Mouse (Mus musculus) lung, embryonic 14.5 days (tissue): ENCODE data around the gene Awat1. TPM values are rescaled to one million over a fixed set of nuclear protein-coding genes. Genes with fewer than 3 reads are reported as not detected.

ENCODE experiments used
- ATAC-seq: fragments of 200-750 bp; cut with Nextera tagmentation; 2 replicates; pipeline ENCODE4 v1.8.0; 2017; ENCODE audit warnings: mild to moderate bottlenecking, moderate TSS enrichment, moderate library complexity; ENCODE audit not compliant: insufficient read depth
- DNase-seq: peaks from one replicate; pipeline ENCODE4 v3.0.0-alpha.2; 2015
- H3K27ac ChIP-seq: fragments of 300-500 bp; sonication (generic); 2 replicates; pipeline ENCODE4 v1.5.1; 2014; ENCODE audit warnings: low read depth, mild to moderate bottlenecking, moderate library complexity
- H3K27me3 ChIP-seq: fragments of 300-500 bp; sonication (generic); 2 replicates; pipeline ENCODE4 v1.6.1; 2014; ENCODE audit warnings: low read length, control low read depth; ENCODE audit not compliant: insufficient read depth
- H3K36me3 ChIP-seq: fragments of 300-500 bp; sonication (generic); 2 replicates; pipeline ENCODE4 v1.6.1; 2014; ENCODE audit warnings: control low read depth; ENCODE audit not compliant: insufficient read depth
- H3K4me1 ChIP-seq: fragments of 300-500 bp; sonication (generic); 2 replicates; pipeline ENCODE4 v1.6.1; 2014; ENCODE audit warnings: antibody characterized with exemption, control low read depth; ENCODE audit not compliant: insufficient read depth
- H3K4me2 ChIP-seq: fragments of 300-500 bp; sonication (generic); 2 replicates; pipeline ENCODE4 v1.6.1; 2014; ENCODE audit warnings: mild to moderate bottlenecking
- H3K4me3 ChIP-seq: fragments of 300-500 bp; sonication (generic); 2 replicates; pipeline ENCODE4 v1.5.1; 2014; ENCODE audit warnings: low read depth, low read length
- H3K9ac ChIP-seq: fragments of 300-500 bp; sonication (generic); 2 replicates; pipeline ENCODE4 v1.6.1; 2014
- H3K9me3 ChIP-seq: fragments of 300-500 bp; sonication (generic); 2 replicates; pipeline ENCODE4 v1.6.1; 2016; ENCODE audit warnings: low read depth, low read length, control low read depth
- CTCF ChIP-seq: IDR thresholded peaks from 2 replicates; pipeline ENCODE4 v1.5.1; 2016; ENCODE audit warnings: antibody characterized with exemption, low read depth
- WGBS: fragments of 180-500 bp; shearing (Covaris S2); extraction: QIAGEN DNeasy Blood & Tissue Kit; methylation state at CpG from one replicate; pipeline ENCODE4 v1.1.7; 2014; 5-methylcytosine and 5-hydroxymethylcytosine counted together
- polyA plus RNA-seq: library from polyadenylated mRNA; unstranded; fragments of >200 nt; fragmentation: Nextera tagmentation; extraction: Ambion mirVana; gene quantifications from 2 replicates; pipeline ENCODE4 v1.2.1, GENCODE M21; 2014

The Awat1 gene
- polyA plus RNA-seq, 1 experiment from 2014 or later, result not detected

- Histone ChIP-seq H3K9ac (no peak within 1 kb of the TSS), H3K9me3 (no peaks in the 10 kb centered on the region), H3K4me1 (no peaks in the 10 kb centered on the region), H3K4me2 (no peak within 1 kb of the TSS), H3K4me3 (no peak within 1 kb of the TSS), H3K27me3 (no peaks in the 10 kb centered on the region), H3K27ac (no peak within 1 kb of the TSS), H3K36me3 (no peaks in the 10 kb centered on the region)
- TF ChIP-seq CTCF, result no peak
- no peak for ATAC-seq
- WGBS, result 70% methylated on average over 1 of the region's 1 CpGs
- no peak for DNase-seq
These were observed 33.3 kb downstream of the Awat1 start, which contains the start of gene Arr3 for GRCm38 (mm10) chrX:100605314-100605713. TSS of gene Arr3 (plus strand) at chrX:100605497.

- Histone ChIP-seq H3K27me3 (no peaks in the 10 kb centered on the region), H3K4me2 (no peak overlapping the region), H3K4me1 (no peaks in the 10 kb centered on the region), H3K9me3 (no peaks in the 10 kb centered on the region), H3K27ac (no peak overlapping the region), H3K36me3 (peaks cover 14% of the 10 kb centered on the region; the same call in 1 of the 2 replicates), H3K9ac (no peak overlapping the region), H3K4me3 (no peak overlapping the region)
- ATAC-seq, result no peak
- 55% methylated on average over 3 of the region's 3 CpGs for WGBS
- no peak for TF ChIP-seq CTCF
- no peak for DNase-seq
These were observed 46.4 kb downstream of the Awat1 start for GRCm38 (mm10) chrX:100618488-100618887.

GRCm38 (mm10) chrX:100621366-100621765, 49.3 kb downstream of the Awat1 start:
- Histone ChIP-seq H3K4me3 (no peak overlapping the region), H3K4me1 (no peaks in the 10 kb centered on the region), H3K36me3 (peaks cover 15% of the 10 kb centered on the region; the same call in 1 of the 2 replicates), H3K4me2 (no peak overlapping the region), H3K27ac (no peak overlapping the region), H3K27me3 (no peaks in the 10 kb centered on the region), H3K9ac (no peak overlapping the region), H3K9me3 (no peaks in the 10 kb centered on the region)
- TF ChIP-seq CTCF, result peak; percentile 30
- DNase-seq (peak; percentile 21), ATAC-seq (no peak)
- WGBS, result 62% methylated on average over 2 of the region's 2 CpGs

- Histone ChIP-seq H3K9ac (no peak overlapping the region), H3K9me3 (no peaks in the 10 kb centered on the region), H3K27ac (no peak overlapping the region), H3K27me3 (no peaks in the 10 kb centered on the region), H3K4me1 (no peaks in the 10 kb centered on the region), H3K4me2 (no peak overlapping the region), H3K4me3 (no peak overlapping the region), H3K36me3 (peaks cover 20% of the 10 kb centered on the region; the same call in 1 of the 2 replicates)
- ATAC-seq (no peak), DNase-seq (no peak)
- 86% methylated on average over 4 of the region's 4 CpGs for WGBS
- no peak for TF ChIP-seq CTCF
These were observed 52.2 kb downstream of the Awat1 start for GRCm38 (mm10) chrX:100624242-100624641.

GRCm38 (mm10) chrX:100625146-100625545, 53.1 kb downstream of the Awat1 start:
- WGBS, result 31% methylated on average over 7 of the region's 7 CpGs
- TF ChIP-seq CTCF, result no peak
- Histone ChIP-seq H3K4me1 (no peaks in the 10 kb centered on the region), H3K4me3 (peak overlapping the region; percentile 59), H3K9me3 (no peaks in the 10 kb centered on the region), H3K27ac (no peak overlapping the region), H3K9ac (peak overlapping the region; percentile 61), H3K4me2 (peak overlapping the region; percentile 64), H3K36me3 (peaks cover 20% of the 10 kb centered on the region; the same call in 1 of the 2 replicates), H3K27me3 (no peaks in the 10 kb centered on the region)
- DNase-seq (peak; percentile 13), ATAC-seq (no peak)

- 21% methylated on average over 3 of the region's 3 CpGs for WGBS
These were observed 53.4 kb downstream of the Awat1 start, which contains the start of gene Kif4 for GRCm38 (mm10) chrX:100625546-100625801. TSS of gene Kif4 (plus strand) at chrX:100625737.

GRCm38 (mm10) chrX:100625802-100626793, 54.0 kb downstream of the Awat1 start, which contains the start of gene Pdzd11:
TSS of gene Pdzd11 (minus strand) at chrX:100626568.
- ATAC-seq (peak; percentile 100), DNase-seq (peak; percentile 96)
- Histone ChIP-seq H3K27me3 (no peaks in the 10 kb centered on the region), H3K4me3 (peak within 1 kb of the TSS; percentile 59), H3K9me3 (no peaks in the 10 kb centered on the region), H3K9ac (peak within 1 kb of the TSS; percentile 77), H3K27ac (peak within 1 kb of the TSS; percentile 92), H3K4me1 (no peaks in the 10 kb centered on the region), H3K36me3 (peaks cover 20% of the 10 kb centered on the region; the same call in 1 of the 2 replicates), H3K4me2 (peak within 1 kb of the TSS; percentile 64)
- no peak for TF ChIP-seq CTCF
- WGBS, result 10% methylated on average over 61 of the region's 62 CpGs

More at GRCm38 (mm10) chrX:100625546-100625801, 53.4 kb downstream of the Awat1 start, which contains the start of gene Kif4:
- H3K9ac ChIP-seq, result peak within 1 kb of the TSS; percentile 77
- H3K4me2 ChIP-seq, result peak within 1 kb of the TSS; percentile 64
- no peak for ATAC-seq
- peak within 1 kb of the TSS; percentile 92 for H3K27ac ChIP-seq
- H3K27me3 ChIP-seq, result no peaks in the 10 kb centered on the region
- H3K4me1 ChIP-seq, result no peaks in the 10 kb centered on the region
- H3K9me3 ChIP-seq, result no peaks in the 10 kb centered on the region
- no peak for DNase-seq
- TF ChIP-seq CTCF, result no peak
- H3K36me3 ChIP-seq, result peaks cover 20% of the 10 kb centered on the region; the same call in 1 of the 2 replicates
- peak within 1 kb of the TSS; percentile 59 for H3K4me3 ChIP-seq

Other genes with a start within 250 kb of the Awat1 start
- gene Otud6a, start 143.2 kb upstream of the Awat1 start, polyA plus RNA-seq, result not detected in 2 replicates
- 0.62 and 1.0 TPM in 2 replicates for gene Awat2, start 129.5 kb upstream of the Awat1 start, polyA plus RNA-seq
- gene Igbp1, start 78.0 kb upstream of the Awat1 start, polyA plus RNA-seq, result 43.6 and 43.8 TPM in 2 replicates
- not detected in 2 replicates for gene Dgat2l6, start 47.4 kb upstream of the Awat1 start, polyA plus RNA-seq
- not detected in 2 replicates for gene P2ry4, start 22.6 kb downstream of the Awat1 start, polyA plus RNA-seq
- not detected in 2 replicates for gene Arr3, start 33.2 kb downstream of the Awat1 start, polyA plus RNA-seq
- gene Kif4, start 53.5 kb downstream of the Awat1 start, polyA plus RNA-seq, result 41.5 and 45.0 TPM in 2 replicates
- 100 and 105 TPM in 2 replicates for gene Pdzd11, start 54.3 kb downstream of the Awat1 start, polyA plus RNA-seq
- gene Gdpd2, start 157.6 kb downstream of the Awat1 start, polyA plus RNA-seq, result 0.20 and 0.30 TPM in 2 replicates
- 4.2 and 4.8 TPM in 2 replicates for gene Dlg3, start 195.5 kb downstream of the Awat1 start, polyA plus RNA-seq